Mouse (Mus musculus) stomach, embryonic 14.5 days (tissue): ENCODE measurements around the gene Cebpz. TPM values are rescaled to one million over a fixed set of nuclear protein-coding genes. Genes with fewer than 3 reads are reported as not detected.
A peak's percentile ranks its signal among the peaks of the same experiment; 100 is the strongest.

Experiments used
- ATAC-seq: fragments of 200-750 bp; cut with Nextera tagmentation; 2 replicates; pipeline ENCODE4 v1.8.0; 2017; ENCODE audit warnings: low read depth, moderate TSS enrichment; ENCODE audit not compliant: insufficient number of reproducible peaks, insufficient read depth, low FRiP score
- H3K27ac ChIP-seq: fragments of 300-500 bp; sonication (generic); 2 replicates; pipeline ENCODE4 v1.5.1; 2014; ENCODE audit warnings: mild to moderate bottlenecking, low read length, moderate library complexity, mixed read lengths
- H3K27me3 ChIP-seq: fragments of 300-500 bp; sonication (generic); 2 replicates; pipeline ENCODE4 v1.6.1; 2014; ENCODE audit warnings: low read length, control low read depth, mixed read lengths; ENCODE audit not compliant: control insufficient read depth, insufficient read depth
- H3K36me3 ChIP-seq: fragments of 300-500 bp; sonication (generic); 2 replicates; pipeline ENCODE4 v1.6.1; 2014; ENCODE audit warnings: mild to moderate bottlenecking, control low read depth, low read length, moderate library complexity, mixed read lengths; ENCODE audit not compliant: control insufficient read depth, insufficient read depth
- H3K4me1 ChIP-seq: fragments of 300-500 bp; sonication (generic); 2 replicates; pipeline ENCODE4 v1.6.1; 2014; ENCODE audit warnings: low read length, control low read depth, mixed read lengths; ENCODE audit not compliant: control insufficient read depth, insufficient read depth
- H3K4me2 ChIP-seq: fragments of 300-500 bp; sonication (generic); replicated peaks from 2 replicates; pipeline ENCODE4 v1.6.1; 2014; ENCODE audit warnings: low read depth, low read length, control low read depth
- H3K4me3 ChIP-seq: fragments of 300-500 bp; sonication (generic); 2 replicates; pipeline ENCODE4 v1.5.1; 2014; ENCODE audit warnings: low read depth, low read length, control low read depth
- H3K9ac ChIP-seq: fragments of 300-500 bp; sonication (generic); replicated peaks from 2 replicates; pipeline ENCODE4 v1.6.1; 2014; ENCODE audit warnings: low read depth, mild to moderate bottlenecking, control low read depth, low read length, moderate library complexity, mixed read lengths
- H3K9me3 ChIP-seq: fragments of 300-500 bp; sonication (generic); 2 replicates; pipeline ENCODE4 v1.6.1; 2016; ENCODE audit warnings: low read depth, low read length, control low read depth; ENCODE audit not compliant: control insufficient read depth
- WGBS: fragments of 180-500 bp; shearing (Covaris S2); extraction: QIAGEN DNeasy Blood & Tissue Kit; methylation state at CpG from one replicate; pipeline ENCODE4 v1.1.7; 2014; 5-methylcytosine and 5-hydroxymethylcytosine counted together
- polyA plus RNA-seq: library from polyadenylated mRNA; unstranded; fragments of >200 nt; fragmentation: Nextera tagmentation; extraction: Ambion mirVana; gene quantifications from 2 replicates; pipeline ENCODE4 v1.2.1, GENCODE M21; 2014

Cebpz gene
- 61.0 and 72.0 TPM in 2 replicates for polyA plus RNA-seq

GRCm38 (mm10) chr17:78936466-78937228, at the start of gene Cebpz, which contains the start of gene Ndufaf7:
Gene Cebpz (minus strand): TSS chr17:78937066.
Gene Ndufaf7 (plus strand): TSS chr17:78937136.
- Histone ChIP-seq H3K9ac (peak within 1 kb of the TSS; percentile 74), H3K4me1 (peaks cover 5% of the 10 kb centered on the region; the same call in 1 of the 2 replicates), H3K9me3 (no peaks in the 10 kb centered on the region), H3K27me3 (no peaks in the 10 kb centered on the region), H3K4me3 (peak within 1 kb of the TSS; percentile 93), H3K36me3 (peaks cover 33% of the 10 kb centered on the region), H3K27ac (no peak within 1 kb of the TSS), H3K4me2 (peak within 1 kb of the TSS; percentile 66)
- WGBS: under 1% methylated on average over 45 of the region's 45 CpGs
- peak; percentile 99 for ATAC-seq

- no peak overlapping the region for H3K9ac ChIP-seq
- 88% methylated on average over 3 of the region's 3 CpGs for WGBS
- no peak for ATAC-seq
- H3K27me3 ChIP-seq: no peaks in the 10 kb centered on the region
- no peaks in the 10 kb centered on the region for H3K4me1 ChIP-seq
- no peak overlapping the region for H3K27ac ChIP-seq
- no peak overlapping the region for H3K4me2 ChIP-seq
- no peaks in the 10 kb centered on the region for H3K9me3 ChIP-seq
- H3K36me3 ChIP-seq: peaks cover 32% of the 10 kb centered on the region
- H3K4me3 ChIP-seq: no peak overlapping the region
These were observed 46.9 kb upstream of the Cebpz start for GRCm38 (mm10) chr17:78983736-78984135.

DNA sequence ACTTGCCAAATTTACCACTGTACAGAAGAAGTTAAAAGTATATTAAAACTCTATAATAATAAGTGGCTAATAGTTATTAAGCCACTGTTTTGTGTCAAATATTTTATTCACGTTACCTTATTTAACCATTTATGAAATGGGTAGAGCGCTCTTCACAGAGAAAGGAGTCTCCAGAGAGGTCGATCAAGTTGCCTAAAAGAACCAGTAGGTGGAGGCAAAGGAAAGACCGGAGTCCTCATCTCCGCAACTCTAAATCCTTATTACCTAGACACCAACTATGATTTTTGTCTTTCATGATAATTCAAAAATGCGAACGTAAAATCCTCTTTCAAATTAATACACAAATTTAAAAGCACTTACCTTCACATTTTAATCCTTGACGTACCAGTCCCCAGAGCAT, 46.3 kb upstream of the Cebpz start:
- H3K4me3 ChIP-seq: no peak overlapping the region
- no peak for ATAC-seq
- H3K36me3 ChIP-seq: peaks cover 32% of the 10 kb centered on the region
- WGBS: 91% methylated on average over 8 of the region's 8 CpGs
- H3K9ac ChIP-seq: no peak overlapping the region
- no peaks in the 10 kb centered on the region for H3K4me1 ChIP-seq
- H3K27me3 ChIP-seq: no peaks in the 10 kb centered on the region
- no peak overlapping the region for H3K27ac ChIP-seq
- no peaks in the 10 kb centered on the region for H3K9me3 ChIP-seq
- H3K4me2 ChIP-seq: no peak overlapping the region

GRCm38 (mm10) chr17:78968500-78968899, 31.6 kb upstream of the Cebpz start:
- no peak for ATAC-seq
- H3K4me3 ChIP-seq: no peak overlapping the region
- no peak overlapping the region for H3K4me2 ChIP-seq
- no peak overlapping the region for H3K9ac ChIP-seq
- H3K27ac ChIP-seq: no peak overlapping the region
- WGBS: 85% methylated on average over 3 of the region's 3 CpGs
- peaks cover 38% of the 10 kb centered on the region for H3K36me3 ChIP-seq
- H3K9me3 ChIP-seq: no peaks in the 10 kb centered on the region
- H3K27me3 ChIP-seq: no peaks in the 10 kb centered on the region
- no peaks in the 10 kb centered on the region for H3K4me1 ChIP-seq

DNA sequence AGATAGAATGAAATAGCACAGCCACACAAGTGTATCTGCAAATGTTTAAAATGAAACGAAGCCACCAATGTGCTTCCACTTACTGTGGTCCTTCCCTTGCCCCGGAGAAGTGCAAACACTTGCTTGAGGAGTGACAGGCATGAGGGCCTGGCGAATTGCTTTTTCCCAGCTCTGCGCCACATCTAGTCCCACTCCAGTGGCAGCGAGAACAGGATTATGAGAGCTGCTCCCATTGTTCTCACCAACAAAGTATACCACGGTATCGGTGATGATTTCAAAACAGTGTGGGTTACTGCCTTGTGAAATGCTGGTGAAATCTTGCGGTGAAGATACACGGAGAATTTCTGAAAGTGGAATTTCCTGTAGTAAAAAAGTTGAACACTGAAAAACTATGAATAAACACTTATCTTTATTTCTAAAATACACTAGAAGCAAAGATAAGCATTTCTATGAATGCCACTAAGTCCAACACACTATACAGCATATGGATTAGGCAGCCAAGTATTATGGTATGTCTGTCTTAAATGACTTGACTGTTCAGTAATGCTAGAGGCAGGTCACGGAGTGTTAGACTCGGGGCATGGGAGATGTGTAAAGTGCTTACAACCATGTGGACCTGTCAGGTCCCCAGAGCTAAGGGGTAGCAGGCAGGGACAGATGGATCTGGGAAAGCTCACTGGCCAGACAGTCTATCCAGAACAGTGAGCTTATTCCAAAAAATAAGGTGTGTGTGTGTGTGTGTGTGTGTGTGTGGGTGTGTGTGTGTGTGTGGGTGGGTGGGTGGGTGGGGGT, 29.4 kb upstream of the Cebpz start:
- Histone ChIP-seq H3K36me3 (peaks cover 41% of the 10 kb centered on the region), H3K27me3 (no peaks in the 10 kb centered on the region), H3K27ac (no peak overlapping the region), H3K9ac (no peak overlapping the region), H3K9me3 (no peaks in the 10 kb centered on the region), H3K4me3 (no peak overlapping the region), H3K4me1 (no peaks in the 10 kb centered on the region), H3K4me2 (no peak overlapping the region)
- ATAC-seq: no peak
- 93% methylated on average over 11 of the region's 11 CpGs for whole genome bisulfite sequencing

- Histone ChIP-seq H3K9me3 (no peaks in the 10 kb centered on the region), H3K9ac (no peak overlapping the region), H3K4me2 (no peak overlapping the region), H3K4me1 (no peaks in the 10 kb centered on the region), H3K27me3 (no peaks in the 10 kb centered on the region), H3K27ac (no peak overlapping the region), H3K36me3 (peaks cover 49% of the 10 kb centered on the region), H3K4me3 (no peak overlapping the region)
- ATAC-seq: no peak
- WGBS: 73% methylated on average over 1 of the region's 1 CpGs
These were observed 27.5 kb upstream of the Cebpz start for GRCm38 (mm10) chr17:78964387-78964786.

GRCm38 (mm10) chr17:78959473-78959872, 22.6 kb upstream of the Cebpz start:
- Histone ChIP-seq H3K27ac (no peak overlapping the region), H3K9ac (no peak overlapping the region), H3K4me1 (no peaks in the 10 kb centered on the region), H3K9me3 (no peaks in the 10 kb centered on the region), H3K36me3 (peaks cover 64% of the 10 kb centered on the region), H3K27me3 (no peaks in the 10 kb centered on the region), H3K4me2 (no peak overlapping the region), H3K4me3 (no peak overlapping the region)
- ATAC-seq: no peak
- 76% methylated on average over 6 of the region's 6 CpGs for WGBS

GRCm38 (mm10) chr17:78953240-78953639, 16.4 kb upstream of the Cebpz start:
- Histone ChIP-seq H3K36me3 (peaks cover 55% of the 10 kb centered on the region), H3K9me3 (no peaks in the 10 kb centered on the region), H3K4me2 (no peak overlapping the region), H3K9ac (no peak overlapping the region), H3K27ac (no peak overlapping the region), H3K4me1 (no peaks in the 10 kb centered on the region), H3K27me3 (no peaks in the 10 kb centered on the region), H3K4me3 (no peak overlapping the region)
- ATAC-seq: peak; percentile 28; the same call in 1 of the 2 replicates
- 60% methylated on average over 8 of the region's 8 CpGs for WGBS
